Mouse (Mus musculus) cerebellum, adult 2 months (tissue): ENCODE results near the gene Sipa1.

Experiments
- CTCF ChIP-seq: fragments of 200-500 bp; IDR thresholded peaks from 2 replicates; pipeline ENCODE4 v1.5.1; 2011; ENCODE audit warnings: low read depth, mild to moderate bottlenecking, control low read depth, low read length, moderate library complexity, borderline replicate concordance; ENCODE audit not compliant: insufficient read depth
- POLR2A ChIP-seq: fragments of 200-500 bp; IDR thresholded peaks from 2 replicates; pipeline ENCODE4 v1.6.1; 2011; ENCODE audit warnings: low read length, control low read depth, borderline replicate concordance; ENCODE audit not compliant: insufficient read depth

DNA sequence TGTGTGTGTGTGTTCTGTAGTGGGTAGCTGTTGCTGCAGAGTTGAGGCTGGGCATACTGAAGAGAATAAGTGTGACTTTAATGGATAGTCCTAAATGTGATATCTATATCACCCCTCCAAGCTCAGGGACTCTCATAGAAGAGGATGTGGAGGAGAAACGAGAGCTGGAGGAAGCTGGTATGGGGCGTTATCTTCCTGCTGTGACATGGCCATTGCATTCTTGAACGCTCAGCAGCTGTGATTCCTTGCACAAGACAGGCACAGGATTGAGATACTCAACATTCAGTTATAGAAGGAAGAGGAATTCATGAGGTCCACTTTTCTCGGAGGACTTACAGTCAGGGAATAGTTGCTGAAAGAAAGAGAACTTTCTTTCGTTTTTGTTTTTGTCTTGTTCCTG is 41.6 kb downstream of the Sipa1 start:
- TF ChIP-seq CTCF (no peak), POLR2A (no peak)
